Mouse (Mus musculus) adrenal gland, adult 18-20 months (tissue): ENCODE measurements around the gene Mbd5. TPM values are rescaled to one million over a fixed set of nuclear protein-coding genes. Genes with fewer than 3 reads are reported as not detected.

ENCODE experiments used
- DNase-seq, 2 experiments: peaks; one replicate each; pipeline ENCODE4 v3.0.0; 2021 to 2022; ENCODE audit warnings: low spot score in 2 of 2
- total RNA-seq, 2 experiments: library from RNA; stranded (reverse); gene quantifications; 1 replicate in 1 of 2; 2 replicates in 1 of 2; pipeline ENCODE4 v1.2.3; 2021

Gene Mbd5
- total RNA-seq, 2 experiments from 2014 or later, result 31.4 to 36.5 TPM

- no peak for DNase-seq
These were observed 386.0 kb downstream of the Mbd5 start for GRCm38 (mm10) chr2:49335267-49335666.

DNA sequence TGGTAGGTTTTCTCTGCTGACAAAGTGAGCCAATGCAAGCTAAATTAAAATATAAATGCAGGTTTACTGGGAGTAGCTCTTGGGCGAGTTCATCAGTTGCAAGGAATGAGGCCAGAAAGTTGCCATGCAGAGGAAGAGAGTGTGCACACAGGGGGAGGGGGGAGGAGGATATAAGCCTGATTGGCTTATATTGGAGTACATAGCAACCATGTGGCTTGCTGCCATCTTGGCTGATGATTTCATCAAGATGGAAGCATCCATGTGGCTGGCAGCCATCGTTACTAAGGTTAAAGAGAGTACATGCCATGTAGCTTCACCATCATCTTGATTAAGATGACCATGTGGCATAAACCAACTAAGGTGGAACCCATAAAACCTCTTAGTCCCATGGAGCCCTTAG lies 395.0 kb downstream of the Mbd5 start:
- DNase-seq, result no peak

GRCm38 (mm10) chr2:49345786-49346185 lies 396.5 kb downstream of the Mbd5 start:
- no peak for DNase-seq

GRCm38 (mm10) chr2:49349813-49350212 lies 400.5 kb downstream of the Mbd5 start:
- DNase-seq, result no peak

GRCm38 (mm10) chr2:49350852-49351251 lies 401.5 kb downstream of the Mbd5 start:
- DNase-seq, result no peak

- no peak for DNase-seq
These were observed 404.8 kb downstream of the Mbd5 start for GRCm38 (mm10) chr2:49354066-49354465.

GRCm38 (mm10) chr2:49355867-49356266 lies 406.6 kb downstream of the Mbd5 start:
- no peak for DNase-seq

- no peak for DNase-seq
These were observed 409.0 kb downstream of the Mbd5 start for GRCm38 (mm10) chr2:49358128-49358814.

DNA sequence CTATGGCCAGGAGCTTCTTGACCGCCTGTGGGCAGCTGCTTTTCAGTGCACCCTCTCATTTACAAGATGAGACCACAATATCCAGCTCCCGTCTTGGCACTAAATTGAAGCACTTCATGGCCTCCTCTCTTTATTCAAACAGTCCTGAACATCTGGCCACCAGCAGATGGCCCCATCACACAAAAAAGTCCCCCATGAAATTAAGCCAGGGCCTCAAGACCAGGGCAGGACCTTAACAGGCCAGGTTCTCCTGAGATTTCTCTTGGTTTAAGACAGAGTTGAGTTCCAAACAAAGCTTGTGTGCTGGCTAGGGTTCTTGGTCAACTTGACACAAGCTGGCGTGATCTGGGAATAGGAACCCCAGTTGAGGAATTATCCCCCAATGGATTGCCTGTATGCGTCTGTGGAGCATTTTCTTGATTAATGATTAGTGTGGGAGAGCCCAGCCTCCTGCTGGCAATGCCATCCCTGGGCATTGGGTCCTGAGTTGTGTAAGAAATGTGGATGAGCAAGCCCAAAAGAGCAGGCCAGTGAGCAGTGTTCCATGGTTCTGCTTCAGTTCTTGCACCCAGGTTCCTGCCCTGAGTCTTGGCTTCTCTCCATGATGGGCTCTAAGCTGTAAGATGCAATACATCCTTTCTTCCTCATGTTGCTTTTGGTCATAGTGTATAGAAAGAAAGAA lies 409.7 kb downstream of the Mbd5 start:
- DNase-seq, result peak; percentile 10 to 28

- no peak for DNase-seq
These were observed 410.4 kb downstream of the Mbd5 start for GRCm38 (mm10) chr2:49359706-49360105.

- no peak for DNase-seq
These were observed 415.2 kb downstream of the Mbd5 start for GRCm38 (mm10) chr2:49364546-49364945.

DNA sequence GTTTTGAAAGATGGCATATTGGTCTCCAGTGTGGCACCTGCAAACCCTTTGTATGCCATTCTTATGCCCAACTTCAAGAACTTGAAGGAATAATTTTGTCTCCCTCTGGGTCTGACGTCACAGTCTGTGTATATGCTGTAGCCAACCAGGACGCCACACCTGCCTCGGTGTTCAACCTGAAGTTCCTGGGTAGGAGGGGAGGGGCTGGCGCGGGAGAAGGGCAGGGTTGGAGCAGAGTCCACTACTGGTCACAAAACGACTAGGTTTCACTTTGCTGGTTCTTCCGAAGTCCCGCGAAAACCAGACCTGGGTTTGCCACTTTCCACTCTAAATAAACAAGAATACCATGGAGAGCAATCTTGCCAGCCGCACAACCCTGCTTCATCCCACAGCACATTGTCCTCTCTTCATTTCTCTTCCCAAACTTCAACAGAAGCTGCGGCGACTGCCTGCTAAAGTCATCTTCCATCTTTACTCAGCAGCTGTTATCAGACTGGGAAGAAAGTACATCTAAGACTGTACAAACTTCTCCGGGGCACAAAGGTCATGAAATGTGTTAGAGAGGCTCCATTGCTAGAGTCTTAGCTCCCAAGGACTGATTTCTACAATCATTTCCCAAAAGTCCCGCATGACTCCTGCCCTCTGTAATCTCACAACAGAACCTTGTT lies 417.7 kb downstream of the Mbd5 start:
- DNase-seq, result no peak

DNA sequence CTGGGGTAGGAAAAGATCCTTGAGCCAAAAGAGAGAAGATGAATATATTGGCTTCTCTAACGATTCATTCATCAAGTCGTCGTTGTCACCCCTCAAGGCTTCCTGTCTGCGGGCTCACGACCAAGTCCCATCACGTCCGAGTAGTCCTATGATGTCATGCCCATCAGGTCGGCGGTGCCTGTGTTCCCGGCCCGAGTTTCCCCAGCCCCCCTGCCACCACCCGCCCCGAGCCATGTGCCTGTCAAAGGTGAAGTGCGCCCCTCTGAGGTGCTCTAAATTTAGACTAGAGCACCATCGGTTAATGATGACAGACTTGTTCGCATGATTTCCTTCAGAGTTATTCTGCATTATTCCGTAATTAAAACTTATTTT lies 418.2 kb downstream of the Mbd5 start:
- no peak for DNase-seq

GRCm38 (mm10) chr2:49371632-49372031 lies 422.3 kb downstream of the Mbd5 start:
- no peak for DNase-seq

DNA sequence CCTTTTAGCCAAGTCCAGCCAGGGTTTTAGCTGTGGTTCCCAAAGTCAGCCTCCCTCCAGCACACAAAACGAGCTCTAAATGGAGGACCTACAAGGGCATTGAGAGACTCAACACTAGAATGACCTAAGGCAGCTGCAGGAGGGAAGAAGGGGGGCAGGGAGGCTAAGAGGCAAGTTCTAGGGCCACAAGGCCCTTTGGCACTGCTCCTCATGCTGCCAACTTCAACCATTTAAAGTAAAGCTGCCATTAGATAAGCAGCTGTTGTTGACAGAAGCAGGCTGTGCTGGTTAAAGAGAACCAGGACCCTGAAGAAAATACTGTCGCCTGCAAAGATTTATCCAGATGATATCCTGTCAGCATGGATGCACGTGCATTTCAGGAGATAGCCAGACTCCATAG lies 423.3 kb downstream of the Mbd5 start:
- DNase-seq, result no peak

Other genes with a start within 250 kb of the Mbd5 start
- gene Acvr2a, start 135.4 kb upstream of the Mbd5 start, total RNA-seq, result 10 to 100 TPM; 13.5 to 18.6 TPM
- 10 to 100 TPM; 57.0 to 69.5 TPM for gene Orc4, start 769 bp downstream of the Mbd5 start, total RNA-seq